Mouse (Mus musculus) forebrain, embryonic 10.5 days (tissue): ENCODE data around the gene Hpse2. TPM values are rescaled to one million over a fixed set of nuclear protein-coding genes. Genes with fewer than 3 reads are reported as not detected.

Source experiments
- DNase-seq: peaks from one replicate; pipeline ENCODE4 v3.0.0-alpha.2; 2017; ENCODE audit warnings: low spot score; ENCODE audit errors: extremely low spot score
- H3K27ac ChIP-seq: fragments of 300-500 bp; sonication (generic); 2 replicates; pipeline ENCODE4 v1.5.1; 2016; ENCODE audit warnings: mild to moderate bottlenecking
- H3K27me3 ChIP-seq: fragments of 300-500 bp; sonication (generic); 2 replicates; pipeline ENCODE4 v1.6.1; 2016; ENCODE audit warnings: mild to moderate bottlenecking; ENCODE audit not compliant: poor library complexity, severe bottlenecking
- H3K36me3 ChIP-seq: fragments of 300-500 bp; sonication (generic); replicated peaks from 2 replicates; pipeline ENCODE4 v1.6.1; 2016; ENCODE audit warnings: mild to moderate bottlenecking, moderate library complexity
- H3K4me1 ChIP-seq: fragments of 300-500 bp; sonication (generic); 2 replicates; pipeline ENCODE4 v1.6.1; 2016
- H3K4me3 ChIP-seq: fragments of 300-500 bp; sonication (generic); 2 replicates; pipeline ENCODE4 v1.5.1; 2016; ENCODE audit warnings: mild to moderate bottlenecking, moderate library complexity
- H3K9me3 ChIP-seq: fragments of 300-500 bp; sonication (generic); 2 replicates; pipeline ENCODE4 v1.6.1; 2016; ENCODE audit warnings: mild to moderate bottlenecking, moderate library complexity
- WGBS: fragments of 180-500 bp; shearing (Covaris S2); methylation state at CpG from one replicate; pipeline ENCODE4 v1.1.7; 2016; 5-methylcytosine and 5-hydroxymethylcytosine counted together
- polyA plus RNA-seq: library from polyadenylated mRNA; unstranded; fragments of >200 nt; fragmentation: Nextera tagmentation; extraction: Ambion mirVana; gene quantifications from 2 replicates; pipeline ENCODE4 v1.2.1, GENCODE M21; 2016

The Hpse2 gene
- polyA plus RNA-seq, 1 experiment from 2014 or later: 2.6 TPM

DNA sequence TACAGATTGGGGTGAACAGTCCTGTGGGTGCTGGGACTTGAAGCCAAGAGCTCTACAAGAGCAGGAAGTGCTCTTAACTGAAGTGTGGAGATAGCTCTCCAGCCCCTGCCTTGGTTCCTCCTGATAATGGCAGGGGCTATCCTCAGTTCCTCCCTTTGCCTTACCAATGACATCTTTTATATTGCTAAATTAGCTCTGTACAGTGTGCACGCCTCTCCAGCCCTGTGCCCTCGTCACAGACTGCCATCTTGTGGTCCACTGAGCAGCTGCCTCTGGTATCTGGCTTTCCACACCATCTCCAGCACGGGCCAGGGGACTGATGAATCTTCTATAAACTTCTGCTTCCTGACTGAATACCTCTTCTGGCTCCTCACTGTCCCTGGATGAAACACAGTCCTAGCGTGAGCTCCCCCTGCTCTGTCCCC is 644.0 kb downstream of the Hpse2 start:
- Histone ChIP-seq H3K27me3 (no peaks in the 10 kb centered on the region), H3K4me1 (peaks cover 17% of the 10 kb centered on the region), H3K27ac (no peak overlapping the region), H3K4me3 (no peak overlapping the region), H3K36me3 (no peaks in the 10 kb centered on the region), H3K9me3 (no peaks in the 10 kb centered on the region)
- DNase-seq: peak; percentile 35
- WGBS: 41% methylated on average over 4 of the region's 4 CpGs

DNA sequence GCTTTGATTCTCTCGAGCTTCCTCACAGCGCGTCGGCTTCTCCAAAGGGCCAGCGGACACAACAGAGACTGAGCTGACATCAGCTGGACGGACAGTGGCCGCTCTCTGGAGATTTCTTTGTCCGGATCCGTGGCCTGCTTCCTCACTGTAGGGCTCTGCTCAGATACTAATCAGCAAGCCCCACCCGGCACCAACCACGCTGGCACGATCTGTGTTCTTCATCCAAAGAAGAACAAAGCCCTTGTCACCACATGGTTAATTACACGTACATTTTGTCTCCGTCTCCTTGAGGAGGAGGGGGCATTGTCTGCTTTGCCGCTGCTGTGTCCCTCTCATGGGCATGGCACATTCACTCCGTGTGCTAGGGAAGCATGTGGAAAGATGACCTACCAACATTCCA is 644.9 kb downstream of the Hpse2 start:
- 83% methylated on average over 16 of the region's 16 CpGs for WGBS
- no peaks in the 10 kb centered on the region for H3K27me3 ChIP-seq
- H3K27ac ChIP-seq: 0 out of 2 replicates have a peak overlapping the region, but pooled peaks have one; percentile 17
- peaks cover 19% of the 10 kb centered on the region for H3K4me1 ChIP-seq
- H3K9me3 ChIP-seq: no peaks in the 10 kb centered on the region
- no peak overlapping the region for H3K4me3 ChIP-seq
- no peaks in the 10 kb centered on the region for H3K36me3 ChIP-seq
- no peak for DNase-seq

DNA sequence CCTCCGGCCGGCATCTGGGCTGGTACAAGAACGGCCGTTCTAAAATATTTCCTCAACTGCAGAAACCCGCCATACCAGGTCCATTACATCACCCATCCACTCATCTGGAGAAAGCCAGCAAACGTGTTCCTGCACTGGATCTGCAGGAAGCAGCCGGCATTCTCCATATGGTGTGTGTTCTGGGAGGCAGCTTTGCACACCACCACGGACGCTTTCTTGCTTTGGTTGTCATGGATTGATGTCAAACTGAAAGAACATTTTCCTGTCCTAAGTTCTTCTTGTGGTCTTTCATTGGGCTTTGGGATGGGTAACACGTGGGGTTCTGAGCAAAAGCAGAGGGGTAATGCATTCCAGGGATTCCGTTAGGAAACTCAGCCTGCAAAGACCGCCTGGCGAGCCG is 646.3 kb downstream of the Hpse2 start:
- no peaks in the 10 kb centered on the region for H3K36me3 ChIP-seq
- DNase-seq: no peak
- WGBS: 83% methylated on average over 14 of the region's 14 CpGs
- no peak overlapping the region for H3K27ac ChIP-seq
- H3K4me1 ChIP-seq: peaks cover 29% of the 10 kb centered on the region
- H3K4me3 ChIP-seq: no peak overlapping the region
- H3K9me3 ChIP-seq: no peaks in the 10 kb centered on the region
- H3K27me3 ChIP-seq: no peaks in the 10 kb centered on the region

DNA sequence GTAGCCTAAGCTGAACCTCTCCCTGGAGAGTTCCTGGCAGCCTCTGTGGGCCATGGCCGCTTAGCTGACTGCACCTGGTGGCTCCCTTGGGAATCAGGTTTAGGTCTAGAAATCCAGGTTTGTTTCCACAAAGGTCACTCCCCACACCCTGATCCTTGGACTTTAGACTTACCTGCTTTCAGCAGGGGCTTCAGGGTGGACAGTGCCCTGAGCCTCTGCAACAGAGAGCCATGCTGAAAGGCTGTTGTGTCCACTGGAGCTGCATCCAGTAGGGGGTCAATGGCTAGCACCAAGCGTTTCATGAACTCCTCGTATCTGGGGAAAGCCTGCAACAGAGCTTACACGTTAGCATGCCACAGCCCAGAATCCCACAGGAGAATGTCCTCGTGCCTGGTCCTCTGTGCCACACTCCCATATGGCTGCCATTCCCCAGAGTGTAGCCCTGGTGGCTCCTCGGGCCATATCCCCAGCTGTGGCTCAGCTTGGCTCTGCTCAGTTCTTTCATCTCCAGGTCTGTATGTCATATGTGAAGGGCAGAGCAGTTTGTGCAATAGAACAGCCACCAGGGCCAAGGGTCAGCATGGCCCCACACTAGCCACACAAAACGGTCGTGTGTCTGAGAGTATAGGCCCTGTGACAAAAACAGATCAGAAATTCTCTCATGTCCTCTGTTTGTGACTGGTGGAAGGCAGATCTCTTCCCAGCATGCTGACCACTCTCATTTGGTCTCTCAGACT is 647.8 kb downstream of the Hpse2 start:
- Histone ChIP-seq H3K9me3 (no peaks in the 10 kb centered on the region), H3K4me3 (no peak overlapping the region), H3K27me3 (no peaks in the 10 kb centered on the region), H3K36me3 (no peaks in the 10 kb centered on the region), H3K27ac (no peak overlapping the region), H3K4me1 (peaks cover 29% of the 10 kb centered on the region)
- no peak for DNase-seq
- WGBS: 81% methylated on average over 8 of the region's 8 CpGs

DNA sequence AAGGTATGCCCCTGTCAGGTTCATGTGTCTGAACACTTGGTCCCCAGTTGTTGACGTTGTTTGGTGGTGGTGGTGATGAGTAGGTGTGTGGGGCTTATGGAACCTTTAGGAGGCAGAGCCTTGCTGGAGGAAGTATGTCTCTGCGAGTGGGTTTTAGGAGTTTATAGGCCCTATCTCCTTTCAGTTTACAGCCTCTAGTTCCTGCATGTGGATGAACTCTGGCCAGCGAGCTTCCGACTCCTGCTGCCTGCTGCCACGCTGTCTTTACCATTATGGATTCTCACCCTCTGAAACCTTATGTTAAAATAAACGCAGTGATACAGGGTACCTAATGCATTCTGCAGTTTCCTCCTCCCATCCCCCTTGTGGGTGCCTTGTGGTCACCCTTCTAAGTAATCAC is 648.4 kb downstream of the Hpse2 start:
- H3K4me1 ChIP-seq: peaks cover 26% of the 10 kb centered on the region
- WGBS: 90% methylated on average over 6 of the region's 6 CpGs
- H3K36me3 ChIP-seq: no peaks in the 10 kb centered on the region
- no peak overlapping the region for H3K27ac ChIP-seq
- H3K27me3 ChIP-seq: no peaks in the 10 kb centered on the region
- no peaks in the 10 kb centered on the region for H3K9me3 ChIP-seq
- no peak for DNase-seq
- H3K4me3 ChIP-seq: no peak overlapping the region

DNA sequence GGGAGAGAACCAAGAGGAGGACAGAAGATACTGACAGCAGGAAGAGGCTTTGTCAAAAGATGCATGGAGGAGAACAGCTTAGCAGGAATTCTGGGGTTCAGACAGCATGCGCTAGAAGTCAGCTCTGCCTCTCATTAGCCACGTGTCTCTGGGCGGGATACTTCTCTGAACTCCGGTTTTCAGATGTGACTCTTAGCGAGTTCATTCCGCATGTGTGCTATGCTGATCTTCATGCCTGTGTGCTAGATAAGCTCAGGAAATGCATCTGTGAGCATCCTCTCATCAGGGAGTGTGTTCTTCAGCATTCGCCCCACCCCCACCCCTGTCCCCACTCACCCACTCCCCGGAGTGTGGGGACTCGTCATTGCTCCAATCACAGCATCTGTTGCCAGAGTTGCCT is 650.4 kb downstream of the Hpse2 start:
- Histone ChIP-seq H3K27ac (no peak overlapping the region), H3K4me1 (peaks cover 26% of the 10 kb centered on the region), H3K27me3 (no peaks in the 10 kb centered on the region), H3K9me3 (no peaks in the 10 kb centered on the region), H3K36me3 (no peaks in the 10 kb centered on the region), H3K4me3 (no peak overlapping the region)
- 74% methylated on average over 9 of the region's 9 CpGs for WGBS
- DNase-seq: no peak

Other genes with a start within 250 kb of the Hpse2 start
- 0.31 and 0.36 TPM in 2 replicates for gene Cnnm1, start 52.1 kb upstream of the Hpse2 start, polyA plus RNA-seq
- 57.5 and 63.9 TPM in 2 replicates for gene Got1, start 136.2 kb upstream of the Hpse2 start, polyA plus RNA-seq
- 2.4 TPM in 2 replicates for gene Nkx2-3, start 224.0 kb upstream of the Hpse2 start, polyA plus RNA-seq